Mouse (Mus musculus) hindbrain, embryonic 10.5 days (tissue): ENCODE results near the gene Tcf7l1. TPM values are rescaled to one million over a fixed set of nuclear protein-coding genes. Genes with fewer than 3 reads are reported as not detected.

ENCODE experiments used
- DNase-seq: peaks from one replicate; pipeline ENCODE4 v3.0.0-alpha.2; 2017; ENCODE audit warnings: low spot score
- H3K27ac ChIP-seq: fragments of 300-500 bp; sonication (generic); 2 replicates; pipeline ENCODE4 v1.5.1; 2016; ENCODE audit warnings: mild to moderate bottlenecking, moderate library complexity
- H3K27me3 ChIP-seq: fragments of 300-500 bp; sonication (generic); 2 replicates; pipeline ENCODE4 v1.6.1; 2016; ENCODE audit warnings: mild to moderate bottlenecking; ENCODE audit not compliant: poor library complexity, insufficient read depth, severe bottlenecking
- H3K36me3 ChIP-seq: fragments of 300-500 bp; sonication (generic); 2 replicates; pipeline ENCODE4 v1.6.1; 2016; ENCODE audit warnings: mild to moderate bottlenecking, moderate library complexity
- H3K4me1 ChIP-seq: fragments of 300-500 bp; sonication (generic); replicated peaks from 2 replicates; pipeline ENCODE4 v1.6.1; 2016; ENCODE audit warnings: mild to moderate bottlenecking
- H3K4me3 ChIP-seq: fragments of 300-500 bp; sonication (generic); 2 replicates; pipeline ENCODE4 v1.5.1; 2016; ENCODE audit warnings: mild to moderate bottlenecking, moderate library complexity
- H3K9me3 ChIP-seq: fragments of 300-500 bp; sonication (generic); 2 replicates; pipeline ENCODE4 v1.6.1; 2016; ENCODE audit warnings: mild to moderate bottlenecking, moderate library complexity
- WGBS: fragments of 180-500 bp; shearing (Covaris S2); methylation state at CpG from one replicate; pipeline ENCODE4 v1.1.7; 2016; 5-methylcytosine and 5-hydroxymethylcytosine counted together
- polyA plus RNA-seq: library from polyadenylated mRNA; unstranded; fragments of >200 nt; fragmentation: Nextera tagmentation; extraction: Ambion mirVana; gene quantifications from 2 replicates; pipeline ENCODE4 v1.2.1, GENCODE M21; 2016

Tcf7l1 gene
- polyA plus RNA-seq, 1 experiment from 2014 or later = 23.7 TPM

DNA sequence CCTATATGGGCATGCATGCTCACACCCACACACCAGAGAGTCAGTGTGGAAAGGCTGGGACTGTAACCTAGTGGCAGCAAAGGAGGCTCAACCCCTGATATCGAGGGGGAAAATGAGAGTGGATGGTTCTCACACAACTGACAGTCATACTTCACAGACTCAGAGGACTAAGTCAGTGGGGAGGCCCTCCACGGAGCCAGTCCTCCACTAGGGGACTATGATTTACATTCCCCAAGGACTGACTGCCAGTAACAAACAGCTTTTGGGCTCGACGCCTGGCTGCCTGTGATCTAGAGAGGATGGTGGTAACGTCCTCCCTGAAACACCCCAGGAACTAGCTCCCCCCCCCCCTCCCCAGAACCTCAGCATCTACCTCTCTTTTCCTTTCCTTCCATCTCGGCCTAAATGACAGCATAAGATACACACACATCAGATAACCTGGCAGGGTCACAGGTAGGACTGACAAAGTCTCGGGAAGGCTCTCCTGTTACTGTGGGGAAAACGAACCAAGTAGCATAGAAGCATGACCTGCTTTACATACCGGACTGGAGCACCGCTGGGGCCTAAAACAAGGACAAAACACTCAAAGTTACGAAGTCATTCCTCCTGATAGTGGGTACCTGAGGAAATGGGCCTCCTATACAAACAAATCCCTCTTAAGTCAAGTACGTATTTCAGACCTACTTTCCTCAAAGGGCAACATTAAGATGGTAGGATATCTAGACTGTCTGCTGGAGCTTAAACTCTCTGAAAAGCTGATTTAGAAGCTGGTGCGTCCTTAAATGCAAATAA lies 191.8 kb downstream of the Tcf7l1 start:
- H3K27me3 ChIP-seq = no peaks in the 10 kb centered on the region
- 60% methylated on average over 13 of the region's 13 CpGs for WGBS

DNA sequence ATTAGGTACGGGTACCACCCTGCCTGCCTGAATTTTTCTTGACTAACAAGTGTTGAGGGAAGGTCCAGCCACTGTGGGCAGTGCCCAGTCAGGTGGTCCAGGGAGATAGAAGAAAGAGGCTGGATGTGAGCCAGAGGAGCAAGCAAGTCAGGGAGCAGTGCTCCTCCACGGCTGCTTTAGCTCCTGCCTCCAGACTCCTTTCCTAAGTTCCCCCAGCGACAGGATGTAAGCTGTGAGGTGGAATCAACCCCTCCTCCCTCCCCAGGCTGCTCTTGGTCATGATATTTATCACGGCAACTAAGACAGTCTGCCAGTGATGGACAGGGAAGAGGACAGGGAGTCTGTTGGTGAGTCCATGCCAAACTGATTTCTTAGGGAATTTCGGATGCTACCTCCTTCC lies 195.1 kb downstream of the Tcf7l1 start:
- Histone ChIP-seq H3K27me3 (no peaks in the 10 kb centered on the region), H3K4me3 (no peak overlapping the region), H3K4me1 (peaks cover 17% of the 10 kb centered on the region), H3K36me3 (no peaks in the 10 kb centered on the region), H3K27ac (no peak overlapping the region), H3K9me3 (no peaks in the 10 kb centered on the region)
- no peak for DNase-seq
- 70% methylated on average over 5 of the region's 5 CpGs for WGBS

More for the DNA sequence above, 191.8 kb downstream of the Tcf7l1 start:
- peaks cover 20% of the 10 kb centered on the region for H3K4me1 ChIP-seq
- H3K27ac ChIP-seq = peak overlapping the region; percentile 87; the same call in 1 of the 2 replicates
- no peak for DNase-seq
- no peaks in the 10 kb centered on the region for H3K36me3 ChIP-seq
- H3K9me3 ChIP-seq = no peaks in the 10 kb centered on the region
- peak overlapping the region; percentile 68 for H3K4me3 ChIP-seq

DNA sequence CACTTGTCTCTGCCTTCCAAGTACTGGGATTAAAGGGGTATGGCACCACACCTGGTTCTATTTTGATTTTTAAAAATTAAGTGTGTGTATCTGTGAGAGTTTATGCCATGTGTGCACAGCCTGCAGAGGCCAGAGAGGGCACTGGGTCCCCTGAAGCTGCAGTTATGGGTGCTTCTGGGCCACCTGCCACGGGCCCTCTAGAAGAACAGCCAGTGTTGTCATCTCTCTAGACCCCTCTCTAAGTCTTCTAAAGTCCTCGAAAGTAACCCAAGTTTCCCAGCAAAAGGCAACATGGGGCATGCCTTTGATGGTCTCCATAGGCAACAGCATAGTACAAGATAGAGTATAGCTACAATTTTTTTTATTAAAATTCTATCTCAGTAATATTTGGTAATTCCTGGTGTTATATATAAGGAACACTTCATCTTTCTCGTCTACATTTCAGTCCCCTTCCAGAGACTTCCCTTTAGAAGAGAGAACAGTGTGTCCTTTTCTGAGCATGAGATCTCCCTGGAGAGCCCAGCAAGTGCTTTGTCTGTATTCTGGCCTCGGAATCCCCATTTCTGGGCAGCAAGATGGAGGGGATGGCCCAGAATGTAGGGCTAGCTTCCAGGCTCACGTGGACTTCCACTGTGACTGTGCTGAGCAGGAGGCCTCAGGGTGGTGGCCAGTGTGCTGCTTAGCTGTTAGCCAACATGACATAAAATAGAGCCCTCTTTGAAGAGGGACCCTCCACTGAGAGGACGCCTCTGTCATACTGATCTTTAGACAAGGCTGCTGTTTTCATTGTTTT lies 195.8 kb downstream of the Tcf7l1 start:
- WGBS = 82% methylated on average over 6 of the region's 6 CpGs
- Histone ChIP-seq H3K4me3 (no peak overlapping the region), H3K27ac (no peak overlapping the region), H3K27me3 (no peaks in the 10 kb centered on the region), H3K9me3 (no peaks in the 10 kb centered on the region), H3K4me1 (peaks cover 12% of the 10 kb centered on the region), H3K36me3 (no peaks in the 10 kb centered on the region)
- DNase-seq = no peak

DNA sequence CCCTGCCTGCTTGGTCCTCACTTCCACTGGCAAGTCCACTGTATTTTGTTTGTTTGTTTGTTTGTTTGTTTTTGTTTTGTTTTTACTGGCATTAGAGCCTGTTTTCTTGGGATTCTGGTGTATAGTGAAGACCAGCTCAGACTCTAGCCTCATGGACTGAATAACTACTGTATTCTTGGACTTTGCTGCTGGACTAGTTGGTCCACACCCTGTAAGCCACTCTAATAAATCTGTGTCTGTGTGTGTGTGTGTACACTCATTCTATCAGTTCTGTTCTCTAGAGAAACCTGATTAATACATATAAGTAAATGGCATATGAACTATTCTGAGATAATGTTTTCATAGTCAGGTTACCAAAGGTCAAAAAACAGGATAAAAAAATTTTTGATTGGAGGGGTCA lies 198.9 kb downstream of the Tcf7l1 start:
- Histone ChIP-seq H3K4me1 (no peaks in the 10 kb centered on the region), H3K9me3 (no peaks in the 10 kb centered on the region), H3K4me3 (no peak overlapping the region), H3K36me3 (peaks cover 8% of the 10 kb centered on the region; the same call in 1 of the 2 replicates), H3K27me3 (no peaks in the 10 kb centered on the region), H3K27ac (no peak overlapping the region)
- DNase-seq = no peak

DNA sequence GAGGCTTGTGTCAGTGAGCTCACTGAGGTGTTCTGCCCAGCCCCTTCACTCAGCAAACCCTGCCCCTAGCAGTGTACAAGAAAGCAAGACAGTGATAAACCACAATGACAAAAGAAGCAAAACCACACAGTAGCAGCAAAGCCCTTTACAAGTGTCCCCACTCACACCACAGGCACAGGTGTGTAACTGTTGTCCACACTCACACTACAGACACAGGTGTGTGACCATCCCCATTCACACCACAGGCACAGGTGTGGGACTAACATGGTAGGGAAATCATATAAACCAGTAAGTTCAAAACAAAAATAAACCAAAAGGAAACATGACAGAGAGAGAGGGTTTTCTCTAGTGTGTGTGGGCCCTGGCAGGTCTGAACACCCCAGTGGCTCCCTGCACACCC lies 200.7 kb downstream of the Tcf7l1 start:
- DNase-seq = no peak

DNA sequence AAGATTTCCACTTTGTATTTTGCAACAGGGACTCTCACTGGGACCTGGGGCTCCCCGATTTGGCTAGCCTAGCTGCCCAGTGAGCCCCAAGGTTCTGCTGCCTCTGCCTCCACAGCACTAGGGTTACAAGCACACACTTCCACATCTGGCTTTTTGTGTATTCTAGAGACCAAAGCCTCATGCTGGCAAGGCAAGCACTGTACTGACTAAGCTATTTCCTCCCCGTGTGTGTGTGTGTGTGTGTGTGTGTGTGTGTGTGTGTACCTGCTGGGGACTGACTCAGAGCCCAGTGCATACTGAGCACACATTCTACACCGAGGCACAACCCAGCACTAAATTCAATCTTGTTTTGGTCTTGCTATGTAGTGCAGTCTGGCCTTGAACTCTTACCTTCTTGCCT lies 202.4 kb downstream of the Tcf7l1 start:
- no peak for DNase-seq
- 80% methylated on average over 3 of the region's 3 CpGs for WGBS
- H3K4me1 ChIP-seq = no peaks in the 10 kb centered on the region

More for the DNA sequence above, 200.7 kb downstream of the Tcf7l1 start:
- Histone ChIP-seq H3K36me3 (peaks cover 8% of the 10 kb centered on the region; the same call in 1 of the 2 replicates), H3K27ac (no peak overlapping the region), H3K27me3 (no peaks in the 10 kb centered on the region), H3K4me1 (no peaks in the 10 kb centered on the region), H3K9me3 (no peaks in the 10 kb centered on the region), H3K4me3 (no peak overlapping the region)

DNA sequence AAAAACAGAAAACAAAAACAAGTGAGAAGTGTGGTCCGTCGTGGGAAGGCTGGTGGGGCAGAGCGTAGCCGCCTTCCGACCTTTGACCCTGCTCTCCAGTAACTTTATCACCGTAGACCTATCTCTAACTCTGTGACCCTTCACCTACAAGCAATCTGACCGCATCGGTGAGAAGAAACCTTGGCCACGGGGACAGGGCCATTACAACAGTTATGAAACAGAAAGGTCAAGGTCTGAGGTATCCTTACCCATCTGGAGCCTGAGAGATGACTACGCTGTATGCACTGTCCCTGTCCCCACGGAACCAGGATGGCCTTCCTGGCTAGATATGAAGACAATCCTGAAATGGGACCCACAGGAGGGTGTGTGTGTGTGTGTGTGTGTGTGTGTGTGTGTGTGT lies 204.9 kb downstream of the Tcf7l1 start:
- Histone ChIP-seq H3K36me3 (peaks cover 13% of the 10 kb centered on the region), H3K27me3 (no peaks in the 10 kb centered on the region), H3K27ac (no peak overlapping the region), H3K4me3 (no peak overlapping the region), H3K9me3 (no peaks in the 10 kb centered on the region), H3K4me1 (no peaks in the 10 kb centered on the region)
- no peak for DNase-seq
- WGBS = 80% methylated on average over 11 of the region's 11 CpGs

More for the DNA sequence above, 202.4 kb downstream of the Tcf7l1 start:
- Histone ChIP-seq H3K27me3 (no peaks in the 10 kb centered on the region), H3K4me3 (no peak overlapping the region), H3K9me3 (no peaks in the 10 kb centered on the region), H3K36me3 (peaks cover 8% of the 10 kb centered on the region; the same call in 1 of the 2 replicates), H3K27ac (no peak overlapping the region)

DNA sequence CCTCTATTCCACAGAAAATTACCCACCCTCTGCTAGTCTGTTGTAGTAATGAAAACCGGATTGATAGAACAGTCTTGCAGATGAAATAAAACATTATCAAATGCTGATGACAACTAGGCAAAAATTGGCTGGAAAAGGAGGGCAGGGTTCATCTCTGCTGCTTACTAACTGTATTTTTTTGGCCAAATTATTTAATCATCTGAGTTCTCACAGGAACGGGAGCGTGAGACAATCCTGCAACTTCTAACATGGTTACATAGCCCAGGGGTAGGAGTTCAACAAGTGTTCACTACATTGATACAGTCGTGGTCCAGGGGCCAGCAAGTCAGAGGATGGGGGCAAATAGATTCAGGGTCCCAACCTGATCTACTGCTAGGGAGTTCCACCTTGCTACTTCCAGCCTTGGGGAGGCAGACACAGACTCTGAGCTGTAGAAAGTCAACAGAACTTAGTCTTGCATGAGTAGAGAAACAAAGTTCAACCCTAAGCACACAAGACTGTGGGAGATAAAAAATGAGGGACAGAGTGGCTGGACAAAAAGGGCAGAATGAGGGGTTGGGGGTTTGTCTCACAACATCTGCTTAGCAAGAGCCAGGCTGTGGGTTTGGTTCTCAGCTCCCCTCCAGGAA lies 205.7 kb downstream of the Tcf7l1 start:
- Histone ChIP-seq H3K4me1 (no peaks in the 10 kb centered on the region), H3K9me3 (no peaks in the 10 kb centered on the region), H3K36me3 (peaks cover 14% of the 10 kb centered on the region), H3K4me3 (no peak overlapping the region), H3K27ac (no peak overlapping the region), H3K27me3 (no peaks in the 10 kb centered on the region)
- DNase-seq = no peak
- WGBS = 88% methylated on average over 4 of the region's 4 CpGs

DNA sequence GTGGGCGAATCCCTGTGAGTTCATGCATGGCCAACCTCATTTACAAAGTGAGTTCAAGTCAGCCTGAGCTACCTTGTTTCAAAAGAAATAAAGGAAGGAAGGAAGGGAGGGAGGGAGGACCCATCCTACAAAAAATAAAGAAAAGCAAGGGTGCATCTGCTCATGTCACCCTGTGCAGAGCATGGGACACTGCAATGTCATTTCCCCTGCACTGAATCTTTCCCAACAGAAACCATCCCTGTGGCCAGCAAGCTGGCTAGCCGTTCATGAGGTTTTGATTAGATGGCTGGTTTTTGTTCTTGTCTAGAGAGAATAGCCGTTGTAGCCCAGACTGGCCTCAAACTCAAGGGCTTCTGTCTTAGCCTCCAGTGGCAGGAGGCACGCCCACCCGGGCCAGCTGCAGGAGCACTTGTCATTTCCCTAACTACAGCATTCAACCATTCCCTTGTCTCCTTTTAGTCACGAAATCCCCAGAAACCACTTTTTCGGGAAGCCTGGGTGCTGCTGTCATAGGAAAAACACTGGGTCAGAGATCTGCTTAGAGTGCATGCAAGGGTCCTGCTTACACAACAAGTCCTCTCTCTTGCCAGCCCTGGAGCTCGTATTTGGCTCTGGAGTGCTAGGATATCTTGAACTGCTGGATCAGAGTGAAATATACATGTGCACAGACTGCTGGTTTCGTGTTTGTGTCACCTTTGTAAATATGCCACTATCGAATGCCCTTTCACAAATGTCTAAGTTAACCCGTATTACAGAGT lies 207.2 kb downstream of the Tcf7l1 start:
- DNase-seq = no peak
- 75% methylated on average over 11 of the region's 11 CpGs for WGBS
- H3K27ac ChIP-seq = no peak overlapping the region
- no peaks in the 10 kb centered on the region for H3K4me1 ChIP-seq
- no peak overlapping the region for H3K4me3 ChIP-seq
- H3K27me3 ChIP-seq = no peaks in the 10 kb centered on the region
- no peaks in the 10 kb centered on the region for H3K9me3 ChIP-seq
- H3K36me3 ChIP-seq = peaks cover 17% of the 10 kb centered on the region

Other genes with a start within 250 kb of the Tcf7l1 start
- gene Capg, start 244.9 kb downstream of the Tcf7l1 start, polyA plus RNA-seq = 13.4 and 14.1 TPM in 2 replicates
- gene Elmod3, start 190.8 kb downstream of the Tcf7l1 start, polyA plus RNA-seq = 13.7 and 15.7 TPM in 2 replicates
- 7.7 and 8.5 TPM in 2 replicates for gene Retsat, start 190.8 kb downstream of the Tcf7l1 start, polyA plus RNA-seq
- 32.7 and 34.7 TPM in 2 replicates for gene Tgoln1, start 172.3 kb downstream of the Tcf7l1 start, polyA plus RNA-seq
- 24.2 and 28.7 TPM in 2 replicates for gene Kcmf1, start 110.7 kb upstream of the Tcf7l1 start, polyA plus RNA-seq
- gene Tmsb10, start 169.5 kb upstream of the Tcf7l1 start, polyA plus RNA-seq = 3,283 and 4,408 TPM in 2 replicates